ENCODE assay signal across 7 mouse cellular contexts in the genomic region with DNA sequence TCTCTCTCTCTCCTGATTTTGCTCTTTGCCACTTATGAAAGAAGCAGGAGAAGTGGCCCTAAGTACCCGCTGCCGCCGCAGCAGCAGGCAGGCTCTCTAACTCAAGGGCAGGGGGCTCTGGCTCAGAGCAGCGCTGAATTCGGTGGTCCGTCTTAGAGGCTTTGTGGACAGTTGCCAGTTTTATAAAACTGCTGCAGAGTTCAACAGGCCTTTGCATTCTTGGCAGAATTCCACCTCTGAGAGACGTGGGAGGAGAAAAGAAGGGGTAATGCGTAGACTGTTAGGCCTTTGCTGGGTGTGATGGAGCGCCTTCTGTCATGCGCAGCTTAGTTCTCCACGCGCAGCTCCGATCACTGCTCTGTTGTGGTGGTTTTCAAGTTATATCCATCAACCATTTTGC.
DNase-seq lines count a peak whose midpoint lies in the region; ATAC-seq and TF ChIP-seq lines count a peak whose summit lies in the region.

No protein-coding gene starts in this region.

- no peak overlapping the region; the same call in 1 of the 2 replicates for H3K9ac ChIP-seq in embryonic facial prominence, embryonic 13.5 days
- peak overlapping the region; percentile 45; the same call in 1 of the 2 replicates for H3K9ac ChIP-seq in heart, postnatal 0 days (replicated peaks; ENCODE audit: low read depth, low read length)
- H3K9ac ChIP-seq in limb, embryonic 11.5 days (ENCODE audit: low read length): 0 out of 2 replicates have a peak overlapping the region, but pooled peaks have one; percentile 4

- peak overlapping the region; percentile 44 for H3K4me2 ChIP-seq in embryonic facial prominence, embryonic 13.5 days
- H3K4me2 ChIP-seq in heart, postnatal 0 days (ENCODE audit: low read depth, low read length): peak overlapping the region; percentile 67
- 0 out of 2 replicates have a peak overlapping the region, but pooled peaks have one; percentile 12 for H3K4me2 ChIP-seq in limb, embryonic 11.5 days (ENCODE audit: low read depth, severe bottlenecking)

- no peaks in the 10 kb centered on the region for H3K36me3 ChIP-seq in embryonic facial prominence, embryonic 13.5 days
- no peaks in the 10 kb centered on the region for H3K36me3 ChIP-seq in heart, postnatal 0 days (replicated peaks; ENCODE audit: control insufficient read depth, insufficient read depth, low read length)
- H3K36me3 ChIP-seq in limb, embryonic 11.5 days (ENCODE audit: control insufficient read depth, insufficient read depth, low read length): no peaks in the 10 kb centered on the region
- H3K36me3 ChIP-seq in thymus, adult 2 months (ENCODE audit: control insufficient read depth, insufficient read depth, low read length): no peaks in the 10 kb centered on the region

- H3K4me1 ChIP-seq in lung, adult 2 months (ENCODE audit: control insufficient read depth, insufficient read depth, low read length): no peaks in the 10 kb centered on the region
- peaks cover 11% of the 10 kb centered on the region for H3K4me1 ChIP-seq in embryonic facial prominence, embryonic 13.5 days
- no peaks in the 10 kb centered on the region for H3K4me1 ChIP-seq in heart, postnatal 0 days (ENCODE audit: control insufficient read depth, insufficient read depth)
- peaks cover 5% of the 10 kb centered on the region; the same call in 1 of the 2 replicates for H3K4me1 ChIP-seq in limb, embryonic 11.5 days (ENCODE audit: control insufficient read depth, insufficient read depth, low read length)
- peaks cover 5% of the 10 kb centered on the region for H3K4me1 ChIP-seq in olfactory bulb, adult 2 months (ENCODE audit: control insufficient read depth, insufficient read depth, low read length)
- no peaks in the 10 kb centered on the region for H3K4me1 ChIP-seq in thymus, adult 2 months (replicated peaks; ENCODE audit: control insufficient read depth, insufficient read depth, low read length)

- 0 out of 2 replicates have a peak, but pooled peaks have one; percentile 37 for ATAC-seq in embryonic facial prominence, embryonic 13.5 days (ENCODE audit: insufficient number of reproducible peaks, insufficient read depth, low FRiP score, low TSS enrichment, low read depth)
- ATAC-seq in heart, postnatal 0 days (ENCODE audit: insufficient read depth, low read depth): peak; percentile 87
- no peak; the same call in 1 of the 2 replicates for ATAC-seq in limb, embryonic 11.5 days (ENCODE audit: insufficient number of reproducible peaks, low FRiP score, low TSS enrichment, low read depth)

- no peak for DNase-seq in lung, adult 2 months
- DNase-seq in lung, postnatal 25 days (ENCODE audit: low spot score): no peak
- DNase-seq in heart, postnatal 0 days (ENCODE audit: low spot score): peak; percentile 81
- peak; percentile 46 for DNase-seq in limb, embryonic 11.5 days (ENCODE audit: low spot score)
- DNase-seq in thymus, adult 2 months: no peak

- WGBS in lung, adult 2 months: 18% methylated on average over 13 of the region's 13 CpGs
- WGBS in embryonic facial prominence, embryonic 13.5 days: 27% methylated on average over 13 of the region's 13 CpGs
- WGBS in heart, postnatal 0 days: 8% methylated on average over 13 of the region's 13 CpGs
- 56% methylated on average over 13 of the region's 13 CpGs for WGBS in limb, embryonic 11.5 days
- 18% methylated on average over 13 of the region's 13 CpGs for WGBS in olfactory bulb, adult 2 months
- WGBS in thymus, adult 2 months: 86% methylated on average over 13 of the region's 13 CpGs

- H3K4me3 ChIP-seq in lung, adult 2 months (replicated peaks; ENCODE audit: extremely low read depth, low read depth, low read length): peak overlapping the region; percentile 48
- H3K4me3 ChIP-seq in embryonic facial prominence, embryonic 13.5 days: 0 out of 2 replicates have a peak overlapping the region, but pooled peaks have one; percentile 10
- H3K4me3 ChIP-seq in heart, postnatal 0 days (ENCODE audit: low read depth, low read length): peak overlapping the region; percentile 32
- no peak overlapping the region for H3K4me3 ChIP-seq in limb, embryonic 11.5 days (ENCODE audit: low read depth, low read length)
- peak overlapping the region; percentile 20; the same call in 1 of the 2 replicates for H3K4me3 ChIP-seq in olfactory bulb, adult 2 months (ENCODE audit: insufficient read depth, low read depth, low read length)
- no peak overlapping the region for H3K4me3 ChIP-seq in thymus, adult 2 months (ENCODE audit: control insufficient read depth, insufficient read depth, low read length)

- TF ChIP-seq CTCF in lung, adult 2 months (IDR thresholded peaks at IDR 0.05; ENCODE audit: insufficient read depth, low read length): no peak
- TF ChIP-seq CTCF in heart, postnatal 0 days (IDR thresholded peaks at IDR 0.05; ENCODE audit: low read depth): no peak
- no peak for TF ChIP-seq CTCF in olfactory bulb, adult 2 months (IDR thresholded peaks at IDR 0.05; ENCODE audit: insufficient read depth, low read depth, low read length)
- TF ChIP-seq CTCF in thymus, adult 2 months (IDR thresholded peaks at IDR 0.05; ENCODE audit: borderline replicate concordance, control insufficient read depth, extremely low read depth, insufficient read depth, low read length, poor library complexity): no peak

- peak overlapping the region; percentile 64 for H3K27ac ChIP-seq in embryonic facial prominence, embryonic 13.5 days
- peak overlapping the region; percentile 57; the same call in 1 of the 2 replicates for H3K27ac ChIP-seq in heart, postnatal 0 days (ENCODE audit: low read depth)
- H3K27ac ChIP-seq in limb, embryonic 11.5 days (replicated peaks; ENCODE audit: low read depth, low read length): no peak overlapping the region
- no peak overlapping the region for H3K27ac ChIP-seq in olfactory bulb, adult 2 months (ENCODE audit: insufficient read depth, low read depth, low read length)
- H3K27ac ChIP-seq in thymus, adult 2 months (ENCODE audit: control insufficient read depth, insufficient read depth, low read length): no peak overlapping the region

- no peaks in the 10 kb centered on the region for H3K27me3 ChIP-seq in embryonic facial prominence, embryonic 13.5 days
- H3K27me3 ChIP-seq in heart, postnatal 0 days (ENCODE audit: control insufficient read depth, insufficient read depth, low read length): no peaks in the 10 kb centered on the region
- no peaks in the 10 kb centered on the region for H3K27me3 ChIP-seq in limb, embryonic 11.5 days (ENCODE audit: control insufficient read depth, insufficient read depth, low read length)
- H3K27me3 ChIP-seq in thymus, adult 2 months (ENCODE audit: control insufficient read depth, insufficient read depth, low read length): no peaks in the 10 kb centered on the region

- TF ChIP-seq POLR2A in lung, adult 2 months (IDR thresholded peaks at IDR 0.05; ENCODE audit: borderline replicate concordance, extremely low read depth, low read depth, low read length): no peak
- no peak for TF ChIP-seq POLR2A in olfactory bulb, adult 2 months (IDR thresholded peaks at IDR 0.05; ENCODE audit: insufficient read depth, low read depth, low read length)
- TF ChIP-seq POLR2A in thymus, adult 2 months (IDR thresholded peaks at IDR 0.05; ENCODE audit: control insufficient read depth, extremely low read depth, insufficient read depth, low read length, poor library complexity): no peak

- no peaks in the 10 kb centered on the region for H3K9me3 ChIP-seq in embryonic facial prominence, embryonic 13.5 days
- no peaks in the 10 kb centered on the region for H3K9me3 ChIP-seq in heart, postnatal 0 days (replicated peaks; ENCODE audit: control insufficient read depth, low read length)
- H3K9me3 ChIP-seq in limb, embryonic 11.5 days (ENCODE audit: control insufficient read depth, low read length): no peaks in the 10 kb centered on the region

- TF ChIP-seq EP300 in heart, postnatal 0 days (IDR thresholded peaks at IDR 0.05; ENCODE audit: low read depth): no peak

Comparison
In these comparisons a context has a peak if more than half of its experiments do, and no peak if none do; other contexts are left out.
1. DNase-seq: peak in heart, postnatal 0 days (single experiment) and limb, embryonic 11.5 days (single experiment); none in lung, adult 2 months (single experiment), lung, postnatal 25 days (single experiment) and thymus, adult 2 months (single experiment).
2. H3K4me3 ChIP-seq: peak in lung, adult 2 months (single experiment), embryonic facial prominence, embryonic 13.5 days (single experiment), heart, postnatal 0 days (single experiment) and olfactory bulb, adult 2 months (single experiment); none in limb, embryonic 11.5 days (single experiment) and thymus, adult 2 months (single experiment).
3. H3K27ac ChIP-seq: peak in embryonic facial prominence, embryonic 13.5 days (single experiment) and heart, postnatal 0 days (single experiment); none in limb, embryonic 11.5 days (single experiment), olfactory bulb, adult 2 months (single experiment) and thymus, adult 2 months (single experiment).
4. H3K4me2 ChIP-seq: peak in every context shown above with its lines; median percentile 67 in heart, postnatal 0 days; 44 in embryonic facial prominence, embryonic 13.5 days; 12 in limb, embryonic 11.5 days.